Mouse (Mus musculus): ENCODE results near the gene Kdm4d. TPM values are rescaled to one million over a fixed set of nuclear protein-coding genes. Genes with fewer than 3 reads are reported as not detected.

Kdm4d gene
- total RNA-seq, 1 experiment: 0.13 TPM

GRCm38 (mm10) chr9:14523408-14524043 lies 23.2 kb upstream of the Kdm4d start:
- Histone ChIP-seq H3K36me3 (ENCODE audit: control insufficient read depth, insufficient read depth, low read length, poor library complexity, severe bottlenecking) (no peaks in the 10 kb centered on the region), H3K9me3 (ENCODE audit: control insufficient read depth, insufficient read depth, low read depth, low read length) (no peaks in the 10 kb centered on the region), H3K27ac (ENCODE audit: insufficient read depth, low read depth, low read length, poor library complexity, severe bottlenecking) (no peak overlapping the region), H3K4me1 (ENCODE audit: control insufficient read depth in 2 of 2, insufficient read depth in 2 of 2, low read length in 2 of 2, poor library complexity in 1 of 2) (no peaks in the 10 kb centered on the region), H3K4me3 (ENCODE audit: insufficient read depth in 1 of 2, low read depth in 1 of 2, low read length in 2 of 2, poor library complexity in 1 of 2, severe bottlenecking in 1 of 2) (no peak overlapping the region), H3K9ac (ENCODE audit: insufficient read depth, low read depth, low read length, poor library complexity, severe bottlenecking) (no peak overlapping the region)
- TF ChIP-seq ZC3H11A (IDR thresholded peaks at IDR 0.05; ENCODE audit: borderline replicate concordance, low read depth, low read length): peak; percentile 71; the same call in 1 of the 2 replicates
- TF ChIP-seq HCFC1 (IDR thresholded peaks at IDR 0.05; ENCODE audit: borderline replicate concordance, insufficient read depth, low read length): no peak
- in situ Hi-C loops (cut with MboI; ENCODE audit: low sequenced_read_pairs in 2 of 2, unreplicated experiment in 2 of 2): no loop called here
- peak; percentile 63 for DNase-seq (ENCODE audit: low read depth, low spot score)

GRCm38 (mm10) chr9:14521695-14522094 lies 21.4 kb upstream of the Kdm4d start:
- in situ Hi-C loops (cut with MboI; ENCODE audit: low sequenced_read_pairs in 2 of 2, unreplicated experiment in 2 of 2): no loop called here
- no peaks in the 10 kb centered on the region for H3K36me3 ChIP-seq (ENCODE audit: control insufficient read depth, insufficient read depth, low read length, poor library complexity, severe bottlenecking)
- TF ChIP-seq ZC3H11A (IDR thresholded peaks at IDR 0.05; ENCODE audit: borderline replicate concordance, low read depth, low read length) (no peak), CHD2 (IDR thresholded peaks at IDR 0.05; ENCODE audit: low read depth, low read length) (no peak), MAFK (IDR thresholded peaks at IDR 0.05; ENCODE audit: insufficient read depth, low read depth, low read length) (no peak)
- no peak overlapping the region for H3K4me3 ChIP-seq (ENCODE audit: insufficient read depth in 1 of 2, low read depth in 1 of 2, low read length in 2 of 2, poor library complexity in 1 of 2, severe bottlenecking in 1 of 2)
- DNase-seq (ENCODE audit: low read depth, low spot score): no peak
- H3K9ac ChIP-seq (ENCODE audit: insufficient read depth, low read depth, low read length, poor library complexity, severe bottlenecking): no peak overlapping the region
- no peak overlapping the region for H3K27ac ChIP-seq (ENCODE audit: insufficient read depth, low read depth, low read length, poor library complexity, severe bottlenecking)
- no peaks in the 10 kb centered on the region for H3K4me1 ChIP-seq (ENCODE audit: control insufficient read depth in 2 of 2, insufficient read depth in 2 of 2, low read length in 2 of 2, poor library complexity in 1 of 2)
- no peaks in the 10 kb centered on the region for H3K9me3 ChIP-seq (ENCODE audit: control insufficient read depth, insufficient read depth, low read depth, low read length)

GRCm38 (mm10) chr9:14520971-14521670 lies 20.8 kb upstream of the Kdm4d start:
- Histone ChIP-seq H3K36me3 (ENCODE audit: control insufficient read depth, insufficient read depth, low read length, poor library complexity, severe bottlenecking) (no peaks in the 10 kb centered on the region), H3K9ac (ENCODE audit: insufficient read depth, low read depth, low read length, poor library complexity, severe bottlenecking) (no peak overlapping the region), H3K4me1 (ENCODE audit: control insufficient read depth in 2 of 2, insufficient read depth in 2 of 2, low read length in 2 of 2, poor library complexity in 1 of 2) (no peaks in the 10 kb centered on the region), H3K4me3 (ENCODE audit: insufficient read depth in 1 of 2, low read depth in 1 of 2, low read length in 2 of 2, poor library complexity in 1 of 2, severe bottlenecking in 1 of 2) (no peak overlapping the region), H3K27ac (ENCODE audit: insufficient read depth, low read depth, low read length, poor library complexity, severe bottlenecking) (no peak overlapping the region), H3K9me3 (ENCODE audit: control insufficient read depth, insufficient read depth, low read depth, low read length) (no peaks in the 10 kb centered on the region)
- no peak for DNase-seq (ENCODE audit: low read depth, low spot score)
- in situ Hi-C loops (cut with MboI; ENCODE audit: low sequenced_read_pairs in 2 of 2, unreplicated experiment in 2 of 2): no loop called here
- TF ChIP-seq ZNF384 (IDR thresholded peaks at IDR 0.05; ENCODE audit: low read depth, low read length): no peak
- TF ChIP-seq HCFC1 (IDR thresholded peaks at IDR 0.05; ENCODE audit: borderline replicate concordance, insufficient read depth, low read length): no peak
- no peak for TF ChIP-seq CHD2 (IDR thresholded peaks at IDR 0.05; ENCODE audit: low read depth, low read length)
- no peak for TF ChIP-seq MAFK (IDR thresholded peaks at IDR 0.05; ENCODE audit: insufficient read depth, low read depth, low read length)
- TF ChIP-seq ZC3H11A (IDR thresholded peaks at IDR 0.05; ENCODE audit: borderline replicate concordance, low read depth, low read length): no peak

GRCm38 (mm10) chr9:14518105-14518504 lies 17.8 kb upstream of the Kdm4d start:
- Histone ChIP-seq H3K4me1 (ENCODE audit: control insufficient read depth in 2 of 2, insufficient read depth in 2 of 2, low read length in 2 of 2, poor library complexity in 1 of 2) (no peaks in the 10 kb centered on the region), H3K4me3 (ENCODE audit: insufficient read depth in 1 of 2, low read depth in 1 of 2, low read length in 2 of 2, poor library complexity in 1 of 2, severe bottlenecking in 1 of 2) (no peak overlapping the region), H3K9me3 (ENCODE audit: control insufficient read depth, insufficient read depth, low read depth, low read length) (no peaks in the 10 kb centered on the region), H3K36me3 (ENCODE audit: control insufficient read depth, insufficient read depth, low read length, poor library complexity, severe bottlenecking) (no peaks in the 10 kb centered on the region), H3K9ac (ENCODE audit: insufficient read depth, low read depth, low read length, poor library complexity, severe bottlenecking) (no peak overlapping the region), H3K27ac (ENCODE audit: insufficient read depth, low read depth, low read length, poor library complexity, severe bottlenecking) (no peak overlapping the region)
- in situ Hi-C loops (cut with MboI; ENCODE audit: low sequenced_read_pairs in 2 of 2, unreplicated experiment in 2 of 2): loop anchor here in 1 of 2 experiments (5.0 kb wide), 1 partner anchor 179 kb away; no protein-coding TSS in a partner anchor
- DNase-seq (ENCODE audit: low read depth, low spot score): no peak
- TF ChIP-seq MAFK (IDR thresholded peaks at IDR 0.05; ENCODE audit: insufficient read depth, low read depth, low read length) (no peak), ZNF384 (IDR thresholded peaks at IDR 0.05; ENCODE audit: low read depth, low read length) (no peak), HCFC1 (IDR thresholded peaks at IDR 0.05; ENCODE audit: borderline replicate concordance, insufficient read depth, low read length) (no peak), CHD2 (IDR thresholded peaks at IDR 0.05; ENCODE audit: low read depth, low read length) (no peak), ZC3H11A (IDR thresholded peaks at IDR 0.05; ENCODE audit: borderline replicate concordance, low read depth, low read length) (no peak)
